Mouse (Mus musculus): ENCODE data around the gene Pfkfb3. TPM values are rescaled to one million over a fixed set of nuclear protein-coding genes. Genes with fewer than 3 reads are reported as not detected.
A peak's percentile ranks its signal among the peaks of the same experiment; 100 is the strongest.

Pfkfb3 gene
- total RNA-seq, 2 experiments from 2014 or later, result 6.2 to 7.9 TPM

- peak; percentile 20 for ATAC-seq (replicated peaks; ENCODE audit: low FRiP score, low TSS enrichment, poor library complexity, severe bottlenecking)
Observed at GRCm38 (mm10) chr2:11552966-11553451, 868 bp downstream of the Pfkfb3 start.

GRCm38 (mm10) chr2:11552297-11552821 lies 1.5 kb downstream of the Pfkfb3 start:
- ATAC-seq (replicated peaks; ENCODE audit: low FRiP score, low TSS enrichment, poor library complexity, severe bottlenecking), result no peak

DNA sequence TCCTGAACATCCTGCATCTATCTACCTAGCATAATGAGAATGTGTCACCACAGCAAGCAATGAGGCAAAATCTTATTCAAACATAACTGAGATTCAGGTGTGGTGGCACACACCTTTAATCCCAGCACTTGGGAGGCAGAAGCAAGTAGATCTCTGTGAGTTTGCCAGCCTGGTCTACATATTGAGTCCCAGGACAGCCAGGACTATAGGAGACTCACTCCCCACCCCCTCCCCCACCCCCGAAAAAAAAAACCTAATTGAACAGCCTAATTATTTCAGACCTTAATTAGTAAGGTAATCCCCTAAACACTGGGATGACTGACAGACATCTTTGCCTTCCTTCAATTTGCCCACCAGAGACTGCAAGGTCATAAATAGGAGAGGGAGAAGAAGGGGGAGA lies 2.2 kb downstream of the Pfkfb3 start:
- no peak for ATAC-seq (replicated peaks; ENCODE audit: low FRiP score, low TSS enrichment, poor library complexity, severe bottlenecking)

GRCm38 (mm10) chr2:11548508-11548907 lies 5.4 kb downstream of the Pfkfb3 start:
- ATAC-seq (replicated peaks; ENCODE audit: low FRiP score, low TSS enrichment, poor library complexity, severe bottlenecking), result no peak

GRCm38 (mm10) chr2:11547609-11548008 lies 6.3 kb downstream of the Pfkfb3 start:
- ATAC-seq (replicated peaks; ENCODE audit: low FRiP score, low TSS enrichment, poor library complexity, severe bottlenecking), result peak; percentile 76

- no peak for ATAC-seq (replicated peaks; ENCODE audit: low FRiP score, low TSS enrichment, poor library complexity, severe bottlenecking)
Observed at GRCm38 (mm10) chr2:11546091-11546490, 7.8 kb downstream of the Pfkfb3 start.

DNA sequence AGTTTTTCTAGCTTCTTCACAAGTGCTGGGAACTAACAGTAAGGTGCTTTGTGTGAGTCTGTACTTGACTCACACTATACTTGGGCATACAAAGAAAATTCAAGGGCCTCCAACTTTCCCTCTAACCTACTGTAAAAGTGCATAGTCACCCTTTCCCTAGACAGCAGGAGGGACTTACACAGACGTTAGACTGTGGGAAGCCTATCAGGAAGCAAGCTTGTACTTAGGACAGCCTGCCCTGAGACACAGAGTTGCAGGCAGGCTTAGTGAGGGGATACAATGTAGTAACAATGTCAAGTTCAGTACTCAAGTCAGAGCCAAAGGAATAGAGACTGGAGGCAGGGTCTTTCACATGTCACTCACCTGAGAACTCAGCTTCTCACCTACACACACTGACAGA lies 8.5 kb downstream of the Pfkfb3 start:
- 0 out of 2 replicates have a peak, but pooled peaks have one; percentile 14 for ATAC-seq (replicated peaks; ENCODE audit: low FRiP score, low TSS enrichment, poor library complexity, severe bottlenecking)

- ATAC-seq (replicated peaks; ENCODE audit: low FRiP score, low TSS enrichment, poor library complexity, severe bottlenecking), result no peak
Observed at GRCm38 (mm10) chr2:11544342-11544741, 9.5 kb downstream of the Pfkfb3 start.

DNA sequence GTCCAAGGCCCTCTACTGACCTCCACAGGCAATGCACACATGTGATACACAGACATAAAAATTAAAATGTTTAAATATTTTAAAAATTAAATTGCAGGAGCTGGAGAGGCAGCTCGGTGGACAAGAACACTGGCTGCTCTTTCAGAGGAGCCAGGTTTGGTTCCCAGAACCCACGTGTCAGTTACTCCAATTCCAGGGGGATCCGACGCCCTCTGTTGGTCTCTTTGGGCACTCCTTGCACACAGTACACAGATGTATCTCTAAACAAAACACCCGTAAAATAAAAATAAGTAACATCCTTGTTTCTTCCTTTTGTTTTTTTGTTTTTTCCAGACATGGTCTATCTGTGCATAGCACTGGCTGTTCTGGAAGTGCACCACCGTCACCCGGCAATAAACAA lies 10.7 kb downstream of the Pfkfb3 start:
- no peak for ATAC-seq (replicated peaks; ENCODE audit: low FRiP score, low TSS enrichment, poor library complexity, severe bottlenecking)

DNA sequence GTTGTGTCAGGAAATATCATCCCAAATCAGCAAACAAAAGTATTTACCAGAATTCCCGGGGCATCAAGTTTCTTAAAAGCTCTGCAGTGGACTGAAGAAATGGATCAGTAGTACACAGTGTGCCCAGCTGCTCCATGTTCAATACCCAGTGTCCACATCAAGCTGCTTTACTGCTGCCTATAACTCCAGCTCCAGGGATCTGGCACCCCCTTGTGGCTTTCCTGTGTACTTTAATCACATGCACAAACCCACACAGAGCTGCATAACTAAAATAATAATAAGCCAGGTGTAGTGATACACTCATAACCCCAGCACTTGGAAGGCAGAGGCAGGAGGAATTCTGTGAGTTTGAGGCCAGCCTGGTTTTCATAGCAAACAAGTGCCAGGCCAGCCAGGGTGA lies 11.2 kb downstream of the Pfkfb3 start:
- ATAC-seq (replicated peaks; ENCODE audit: low FRiP score, low TSS enrichment, poor library complexity, severe bottlenecking), result peak; percentile 58; the same call in 1 of the 2 replicates

GRCm38 (mm10) chr2:11542121-11542520 lies 11.8 kb downstream of the Pfkfb3 start:
- ATAC-seq (replicated peaks; ENCODE audit: low FRiP score, low TSS enrichment, poor library complexity, severe bottlenecking), result no peak

GRCm38 (mm10) chr2:11541528-11541927 lies 12.3 kb downstream of the Pfkfb3 start:
- ATAC-seq (replicated peaks; ENCODE audit: low FRiP score, low TSS enrichment, poor library complexity, severe bottlenecking), result peak; percentile 79

- ATAC-seq (replicated peaks; ENCODE audit: low FRiP score, low TSS enrichment, poor library complexity, severe bottlenecking), result no peak
Observed at GRCm38 (mm10) chr2:11535966-11536365, 17.9 kb downstream of the Pfkfb3 start.

- peak; percentile 98 for ATAC-seq (replicated peaks; ENCODE audit: low FRiP score, low TSS enrichment, poor library complexity, severe bottlenecking)
Observed at GRCm38 (mm10) chr2:11535412-11535928, 18.4 kb downstream of the Pfkfb3 start.

- peak; percentile 47 for ATAC-seq (replicated peaks; ENCODE audit: low FRiP score, low TSS enrichment, poor library complexity, severe bottlenecking)
Observed at GRCm38 (mm10) chr2:11534826-11535225, 19.1 kb downstream of the Pfkfb3 start.

- no peak for ATAC-seq (replicated peaks; ENCODE audit: low FRiP score, low TSS enrichment, poor library complexity, severe bottlenecking)
Observed at GRCm38 (mm10) chr2:11530101-11530500, 23.8 kb downstream of the Pfkfb3 start.

DNA sequence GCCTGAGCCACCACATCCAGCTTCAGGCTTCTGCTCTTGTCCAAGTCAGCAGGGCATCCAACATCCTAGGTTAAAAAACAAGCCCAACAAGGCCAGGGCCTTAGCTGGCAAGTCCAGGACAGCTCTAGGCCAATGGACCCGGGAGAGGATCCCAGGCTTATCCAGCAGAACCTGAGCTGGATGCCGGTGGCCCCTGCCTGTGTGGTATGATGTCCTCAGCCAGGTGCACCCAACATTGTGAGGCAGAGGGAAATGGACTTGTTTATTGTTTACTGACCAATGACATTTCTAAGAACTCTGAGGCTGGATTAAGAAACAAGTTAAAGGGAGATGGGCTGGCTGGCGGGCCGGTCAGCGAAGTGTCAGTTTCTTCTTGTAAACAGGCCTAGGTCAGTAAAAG lies 27.8 kb downstream of the Pfkfb3 start:
- no peak for ATAC-seq (replicated peaks; ENCODE audit: low FRiP score, low TSS enrichment, poor library complexity, severe bottlenecking)

DNA sequence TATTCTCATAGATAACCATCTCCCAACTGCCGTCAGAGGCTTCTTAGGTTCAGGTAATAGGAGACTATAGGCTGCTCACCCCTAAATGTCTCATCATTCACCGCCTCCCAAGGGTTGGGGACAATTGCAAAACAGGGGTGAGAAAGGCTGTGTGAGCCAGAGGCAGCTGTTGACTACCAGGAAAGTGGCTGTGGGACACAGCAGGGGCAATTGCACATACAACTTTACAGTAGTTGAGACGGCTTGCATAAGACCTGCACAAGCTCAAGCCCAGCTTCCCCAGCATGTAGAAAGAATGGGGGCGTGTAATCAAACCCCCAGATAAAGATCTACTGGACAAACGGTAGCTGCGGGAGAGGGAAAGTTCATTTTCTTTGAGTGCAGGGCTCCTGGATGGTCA lies 29.1 kb downstream of the Pfkfb3 start:
- ATAC-seq (replicated peaks; ENCODE audit: low FRiP score, low TSS enrichment, poor library complexity, severe bottlenecking), result no peak

GRCm38 (mm10) chr2:11521758-11522157 lies 32.1 kb downstream of the Pfkfb3 start:
- ATAC-seq (replicated peaks; ENCODE audit: low FRiP score, low TSS enrichment, poor library complexity, severe bottlenecking), result no peak

- no peak for ATAC-seq (replicated peaks; ENCODE audit: low FRiP score, low TSS enrichment, poor library complexity, severe bottlenecking)
Observed at GRCm38 (mm10) chr2:11520786-11521185, 33.1 kb downstream of the Pfkfb3 start.

- no peak for ATAC-seq (replicated peaks; ENCODE audit: low FRiP score, low TSS enrichment, poor library complexity, severe bottlenecking)
Observed at GRCm38 (mm10) chr2:11515828-11516227, 38.0 kb downstream of the Pfkfb3 start.

All from megakaryocyte-erythroid progenitor cell, adult 5-6 weeks (primary cell).